Mouse (Mus musculus): Measurements from ENCODE around the gene Yaf2. TPM values are rescaled to one million over a fixed set of nuclear protein-coding genes. Genes with fewer than 3 reads are reported as not detected.
"Not testable (repeated sequence)": the region's sequence is repeated elsewhere in the genome, so short reads cannot be mapped to it uniquely, and the experiment has no call there.

Gene Yaf2
- 72.3 and 73.4 TPM in 2 replicates for polyA plus RNA-seq (2012; rRNA removed)

- TF ChIP-seq CTCF (IDR thresholded peaks at IDR 0.05; ENCODE audit: borderline replicate concordance, extremely low read depth, insufficient read depth, insufficient read length) (no peak), POLR2A (IDR thresholded peaks at IDR 0.05; ENCODE audit: borderline replicate concordance, extremely low read depth, insufficient read depth, insufficient read length, poor library complexity, severe bottlenecking) (0 out of 2 replicates have a peak, but pooled peaks have one; percentile 42)
These were observed at the start of gene Yaf2 for GRCm38 (mm10) chr15:93336925-93337761. Gene Yaf2, minus strand, starts transcription at chr15:93336935.

GRCm38 (mm10) chr15:93381337-93381736, 44.6 kb upstream of the Yaf2 start:
- TF ChIP-seq POLR2A (IDR thresholded peaks at IDR 0.05; ENCODE audit: borderline replicate concordance, extremely low read depth, insufficient read depth, insufficient read length, poor library complexity, severe bottlenecking), result no peak
- no peak for DNase-seq (ENCODE audit: low read depth)

More at GRCm38 (mm10) chr15:93336925-93337761, at the start of gene Yaf2:
- peak; percentile 95 for DNase-seq (ENCODE audit: low read depth)

GRCm38 (mm10) chr15:93379177-93379576, 42.4 kb upstream of the Yaf2 start:
- TF ChIP-seq POLR2A (IDR thresholded peaks at IDR 0.05; ENCODE audit: borderline replicate concordance, extremely low read depth, insufficient read depth, insufficient read length, poor library complexity, severe bottlenecking), result no peak
- TF ChIP-seq CTCF (IDR thresholded peaks at IDR 0.05; ENCODE audit: borderline replicate concordance, extremely low read depth, insufficient read depth, insufficient read length), result peak; percentile 27; the same call in 1 of the 2 replicates
- DNase-seq (ENCODE audit: low read depth), result no peak

- TF ChIP-seq CTCF (IDR thresholded peaks at IDR 0.05; ENCODE audit: borderline replicate concordance, extremely low read depth, insufficient read depth, insufficient read length), result no peak
- no peak for TF ChIP-seq POLR2A (IDR thresholded peaks at IDR 0.05; ENCODE audit: borderline replicate concordance, extremely low read depth, insufficient read depth, insufficient read length, poor library complexity, severe bottlenecking)
These were observed 39.0 kb upstream of the Yaf2 start for GRCm38 (mm10) chr15:93375696-93376095.

GRCm38 (mm10) chr15:93372525-93373119, 35.9 kb upstream of the Yaf2 start:
- not testable (repeated sequence) for DNase-seq (ENCODE audit: low read depth)

More at GRCm38 (mm10) chr15:93375696-93376095, 39.0 kb upstream of the Yaf2 start:
- DNase-seq (ENCODE audit: low read depth), result no peak

GRCm38 (mm10) chr15:93371838-93372237, 35.1 kb upstream of the Yaf2 start:
- no peak for DNase-seq (ENCODE audit: low read depth)
- no peak for TF ChIP-seq CTCF (IDR thresholded peaks at IDR 0.05; ENCODE audit: borderline replicate concordance, extremely low read depth, insufficient read depth, insufficient read length)
- no peak for TF ChIP-seq POLR2A (IDR thresholded peaks at IDR 0.05; ENCODE audit: borderline replicate concordance, extremely low read depth, insufficient read depth, insufficient read length, poor library complexity, severe bottlenecking)

GRCm38 (mm10) chr15:93368558-93368957, 31.8 kb upstream of the Yaf2 start:
- no peak for TF ChIP-seq CTCF (IDR thresholded peaks at IDR 0.05; ENCODE audit: borderline replicate concordance, extremely low read depth, insufficient read depth, insufficient read length)
- no peak for TF ChIP-seq POLR2A (IDR thresholded peaks at IDR 0.05; ENCODE audit: borderline replicate concordance, extremely low read depth, insufficient read depth, insufficient read length, poor library complexity, severe bottlenecking)

GRCm38 (mm10) chr15:93365561-93365960, 28.8 kb upstream of the Yaf2 start:
- no peak for DNase-seq (ENCODE audit: low read depth)
- TF ChIP-seq POLR2A (IDR thresholded peaks at IDR 0.05; ENCODE audit: borderline replicate concordance, extremely low read depth, insufficient read depth, insufficient read length, poor library complexity, severe bottlenecking), result no peak
- no peak for TF ChIP-seq CTCF (IDR thresholded peaks at IDR 0.05; ENCODE audit: borderline replicate concordance, extremely low read depth, insufficient read depth, insufficient read length)

More at GRCm38 (mm10) chr15:93368558-93368957, 31.8 kb upstream of the Yaf2 start:
- no peak for DNase-seq (ENCODE audit: low read depth)

GRCm38 (mm10) chr15:93358346-93359095, 21.8 kb upstream of the Yaf2 start:
- DNase-seq (ENCODE audit: low read depth), result no peak
- TF ChIP-seq CTCF (IDR thresholded peaks at IDR 0.05; ENCODE audit: borderline replicate concordance, extremely low read depth, insufficient read depth, insufficient read length) (no peak), POLR2A (IDR thresholded peaks at IDR 0.05; ENCODE audit: borderline replicate concordance, extremely low read depth, insufficient read depth, insufficient read length, poor library complexity, severe bottlenecking) (no peak)

GRCm38 (mm10) chr15:93340630-93341379, 4.1 kb upstream of the Yaf2 start:
- DNase-seq (ENCODE audit: low read depth), result no peak
- TF ChIP-seq CTCF (IDR thresholded peaks at IDR 0.05; ENCODE audit: borderline replicate concordance, extremely low read depth, insufficient read depth, insufficient read length), result no peak
- no peak for TF ChIP-seq POLR2A (IDR thresholded peaks at IDR 0.05; ENCODE audit: borderline replicate concordance, extremely low read depth, insufficient read depth, insufficient read length, poor library complexity, severe bottlenecking)

GRCm38 (mm10) chr15:93336658-93336924, 144 bp downstream of the Yaf2 start:
- DNase-seq (ENCODE audit: low read depth), result no peak
- no peak for TF ChIP-seq POLR2A (IDR thresholded peaks at IDR 0.05; ENCODE audit: borderline replicate concordance, extremely low read depth, insufficient read depth, insufficient read length, poor library complexity, severe bottlenecking)
- no peak for TF ChIP-seq CTCF (IDR thresholded peaks at IDR 0.05; ENCODE audit: borderline replicate concordance, extremely low read depth, insufficient read depth, insufficient read length)
